In the genomic region with DNA sequence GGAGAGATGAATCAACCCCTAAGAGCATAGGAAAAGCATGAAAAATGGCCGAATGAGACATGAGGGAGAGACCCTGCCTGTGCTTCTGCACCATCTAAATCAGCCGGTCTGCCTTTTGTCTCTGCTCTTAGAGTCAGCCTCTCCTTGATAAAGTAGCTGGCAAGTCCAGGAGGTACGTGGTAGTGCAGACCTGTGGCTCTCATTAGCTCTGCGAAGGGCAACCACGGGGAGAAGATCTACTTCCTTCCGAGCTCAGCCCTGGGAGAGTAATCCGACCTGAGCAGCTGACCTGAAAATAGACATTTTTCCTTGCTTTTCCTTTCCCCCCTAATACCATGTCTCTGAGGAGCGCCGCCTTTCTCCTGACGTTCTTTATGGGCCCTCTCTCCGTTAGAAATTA, we compare ENCODE assay signal across 16 mouse cellular contexts.
DNase-seq lines count a peak whose midpoint lies in the region; ATAC-seq lines count a peak whose summit lies in the region.
"Had no signal": no experiment of that assay in that cellular context is flagged by ENCODE, and none has a peak within 500 bp of the region (broad histone marks: within the 10 kb centered on the region; RNA-seq: fewer than 3 reads in every experiment).

No protein-coding gene starts in this region.

- H3K9me3 ChIP-seq in kidney, embryonic 15.5 days (replicated peaks), result no peaks in the 10 kb centered on the region
- H3K9me3 ChIP-seq in hindbrain, embryonic 16.5 days (ENCODE audit: control insufficient read depth, low read length), result no peaks in the 10 kb centered on the region
- H3K9me3 ChIP-seq: heart, embryonic 13.5 days had no signal

- peak overlapping the region; percentile 52 for H3K4me2 ChIP-seq in kidney, embryonic 15.5 days
- H3K4me2 ChIP-seq in hindbrain, embryonic 16.5 days (ENCODE audit: low read length), result peak overlapping the region; percentile 32
- H3K4me2 ChIP-seq: heart, embryonic 13.5 days; liver, embryonic 13.5 days had no signal

- H3K36me3 ChIP-seq in kidney, embryonic 15.5 days, result no peaks in the 10 kb centered on the region
- no peaks in the 10 kb centered on the region for H3K36me3 ChIP-seq in hindbrain, embryonic 16.5 days (ENCODE audit: control insufficient read depth, insufficient read depth, low read length)
- H3K36me3 ChIP-seq: heart, embryonic 13.5 days; liver, embryonic 13.5 days had no signal

- no peak for DNase-seq in kidney, postnatal 25 days
- peak; percentile 30 for DNase-seq in embryo, embryonic 11 days
- peak; percentile 19 for DNase-seq in neural tube, embryonic 10.5 days (ENCODE audit: extremely low spot score, low spot score)
- no peak for DNase-seq in retina, embryonic 14.5 days (ENCODE audit: low spot score)
- DNase-seq in right cerebral cortex, postnatal 36 days (ENCODE audit: low spot score in 2 of 2), result no peak
- DNase-seq: cerebellum, postnatal 10 days; heart, postnatal 36 days; kidney, adult 11 months; liver, embryonic 13.5 days; midbrain, embryonic 14.5 days had no signal

- 13% methylated on average over 11 of the region's 11 CpGs for WGBS in kidney, embryonic 15.5 days
- 55% methylated on average over 11 of the region's 11 CpGs for WGBS in hindbrain, embryonic 16.5 days

- ATAC-seq in kidney, embryonic 15.5 days (replicated peaks; ENCODE audit: low FRiP score), result peak; percentile 73
- peak; percentile 60 for ATAC-seq in hindbrain, embryonic 16.5 days
- no peak for ATAC-seq in megakaryocyte-erythroid progenitor cell, adult 5-6 weeks (replicated peaks; ENCODE audit: low FRiP score, low TSS enrichment, poor library complexity, severe bottlenecking)
- ATAC-seq: forebrain, embryonic 14.5 days had no signal

- peaks cover 8% of the 10 kb centered on the region; the same call in 1 of the 2 replicates for H3K4me1 ChIP-seq in kidney, embryonic 15.5 days
- no peaks in the 10 kb centered on the region for H3K4me1 ChIP-seq in hindbrain, embryonic 16.5 days (ENCODE audit: control insufficient read depth, insufficient read depth, low read depth, low read length)
- H3K4me1 ChIP-seq: heart, embryonic 13.5 days; liver, embryonic 13.5 days had no signal

- peak overlapping the region; percentile 24 for H3K4me3 ChIP-seq in kidney, embryonic 15.5 days (replicated peaks)
- no peak overlapping the region for H3K4me3 ChIP-seq in hindbrain, embryonic 16.5 days (ENCODE audit: low read length)
- H3K4me3 ChIP-seq: erythroblast, embryonic 14.5 days; heart, embryonic 13.5 days; liver, embryonic 13.5 days had no signal

- no peak overlapping the region for H3K27ac ChIP-seq in kidney, embryonic 15.5 days
- H3K27ac ChIP-seq in hindbrain, embryonic 16.5 days (ENCODE audit: low read depth, low read length), result no peak overlapping the region
- H3K27ac ChIP-seq: heart, embryonic 13.5 days; liver, embryonic 13.5 days had no signal

- no peak overlapping the region for H3K9ac ChIP-seq in kidney, embryonic 15.5 days
- no peak overlapping the region for H3K9ac ChIP-seq in hindbrain, embryonic 16.5 days (ENCODE audit: low read depth, low read length)
- H3K9ac ChIP-seq: heart, embryonic 13.5 days; liver, embryonic 13.5 days had no signal

- H3K27me3 ChIP-seq in kidney, embryonic 15.5 days, result no peaks in the 10 kb centered on the region
- no peaks in the 10 kb centered on the region for H3K27me3 ChIP-seq in hindbrain, embryonic 16.5 days (replicated peaks; ENCODE audit: control insufficient read depth, insufficient read depth, low read length)
- H3K27me3 ChIP-seq: heart, embryonic 13.5 days; liver, embryonic 13.5 days had no signal

Comparison
In these comparisons a context has a peak if more than half of its experiments do, and no peak if none do; other contexts are left out.
1. DNase-seq: peak in embryo, embryonic 11 days (single experiment) and neural tube, embryonic 10.5 days (single experiment); none in kidney, postnatal 25 days (0 of 2), retina, embryonic 14.5 days (single experiment) and right cerebral cortex, postnatal 36 days (0 of 2).